Mouse (Mus musculus) small intestine, adult 2 months (tissue): ENCODE measurements around the gene Cenpt. TPM values are rescaled to one million over a fixed set of nuclear protein-coding genes. Genes with fewer than 3 reads are reported as not detected.
"Not testable (repeated sequence)": the region's sequence is repeated elsewhere in the genome, so short reads cannot be mapped to it uniquely, and the experiment has no call there.

Source experiments
- H3K27ac ChIP-seq: fragments of 200-500 bp; 2 replicates; pipeline ENCODE4 v1.5.1; 2012; ENCODE audit warnings: low read depth, low read length, control low read depth, inconsistent platforms; ENCODE audit not compliant: insufficient read depth
- H3K27me3 ChIP-seq: fragments of 200-500 bp; 2 replicates; pipeline ENCODE4 v1.6.1; 2012; ENCODE audit warnings: mild to moderate bottlenecking, moderate library complexity, low read length, inconsistent platforms; ENCODE audit not compliant: control insufficient read depth, insufficient read depth
- H3K36me3 ChIP-seq: fragments of 200-500 bp; 2 replicates; pipeline ENCODE4 v1.6.1; 2012; ENCODE audit warnings: mild to moderate bottlenecking, low read length, control low read depth, inconsistent platforms; ENCODE audit not compliant: control insufficient read depth, insufficient read depth
- H3K4me1 ChIP-seq: fragments of 200-500 bp; 2 replicates; pipeline ENCODE4 v1.6.1; 2012; ENCODE audit warnings: low read length, inconsistent platforms, mixed read lengths; ENCODE audit not compliant: control insufficient read depth, insufficient read depth, insufficient read length
- H3K4me3 ChIP-seq: fragments of 200-500 bp; 2 replicates; pipeline ENCODE4 v1.5.1; 2012; ENCODE audit warnings: low read depth, mild to moderate bottlenecking, control low read depth, inconsistent platforms, low read length, moderate library complexity
- CTCF ChIP-seq: fragments of 200-500 bp; IDR thresholded peaks from 2 replicates; pipeline ENCODE4 v1.5.1; 2012; ENCODE audit warnings: low read depth, mild to moderate bottlenecking, control low read depth, inconsistent platforms, low read length, moderate library complexity, mixed read lengths; ENCODE audit not compliant: insufficient replicate concordance, insufficient read length; ENCODE audit errors: extremely low read depth
- POLR2A ChIP-seq: fragments of 200-500 bp; IDR thresholded peaks from 2 replicates; pipeline ENCODE4 v1.6.1; 2012; ENCODE audit warnings: low read depth, mild to moderate bottlenecking, control low read depth, inconsistent platforms, low read length, moderate library complexity
- WGBS: fragments of 180-500 bp; shearing (Covaris S2); methylation state at CpG from one replicate; pipeline ENCODE4 v1.1.7; 2018; 5-methylcytosine and 5-hydroxymethylcytosine counted together
- polyA plus RNA-seq: library from polyadenylated mRNA; depleted of rRNA; stranded (reverse); fragments of >200 nt; gene quantifications from 2 replicates; pipeline ENCODE4 v1.2.3, GENCODE M21; 2012

Cenpt gene
- polyA plus RNA-seq, 1 experiment = 9.7 TPM

DNA sequence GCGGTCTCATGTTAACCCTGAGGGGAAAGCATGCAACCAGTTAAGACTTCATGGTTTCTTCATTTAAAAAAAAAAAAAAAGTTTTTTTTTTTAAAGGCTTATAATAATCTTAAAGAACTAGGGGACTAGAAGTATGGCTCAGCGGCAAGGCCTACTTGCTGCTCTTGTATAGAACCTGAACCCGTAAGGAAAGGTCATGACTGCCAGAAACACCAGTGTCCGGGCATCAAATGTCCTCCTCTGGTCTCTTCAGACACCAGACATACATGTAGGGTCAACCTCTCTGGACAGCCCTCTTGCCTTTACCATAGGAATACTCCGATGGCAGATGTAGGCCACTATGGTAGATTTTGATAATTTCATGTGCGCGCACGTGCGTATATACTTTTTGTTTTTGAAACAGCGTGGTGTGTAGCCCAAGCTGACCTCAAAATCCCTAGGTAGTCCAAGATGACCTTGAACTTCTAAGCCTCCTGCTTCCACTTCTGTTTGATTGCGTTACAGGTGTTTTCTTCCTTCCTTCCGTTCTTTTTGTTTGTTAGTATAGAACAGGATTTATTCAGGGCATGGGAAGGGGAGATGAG, 840 bp downstream of the Cenpt start:
- Histone ChIP-seq H3K4me1 (peaks cover 9% of the 10 kb centered on the region), H3K36me3 (no peaks in the 10 kb centered on the region; the same call in 1 of the 2 replicates), H3K4me3 (peak overlapping the region; percentile 86; the same call in 1 of the 2 replicates), H3K27ac (no peak overlapping the region), H3K27me3 (no peaks in the 10 kb centered on the region)
- TF ChIP-seq POLR2A = no peak
- no peak for TF ChIP-seq CTCF
- 73% methylated on average over 12 of the region's 12 CpGs for WGBS

DNA sequence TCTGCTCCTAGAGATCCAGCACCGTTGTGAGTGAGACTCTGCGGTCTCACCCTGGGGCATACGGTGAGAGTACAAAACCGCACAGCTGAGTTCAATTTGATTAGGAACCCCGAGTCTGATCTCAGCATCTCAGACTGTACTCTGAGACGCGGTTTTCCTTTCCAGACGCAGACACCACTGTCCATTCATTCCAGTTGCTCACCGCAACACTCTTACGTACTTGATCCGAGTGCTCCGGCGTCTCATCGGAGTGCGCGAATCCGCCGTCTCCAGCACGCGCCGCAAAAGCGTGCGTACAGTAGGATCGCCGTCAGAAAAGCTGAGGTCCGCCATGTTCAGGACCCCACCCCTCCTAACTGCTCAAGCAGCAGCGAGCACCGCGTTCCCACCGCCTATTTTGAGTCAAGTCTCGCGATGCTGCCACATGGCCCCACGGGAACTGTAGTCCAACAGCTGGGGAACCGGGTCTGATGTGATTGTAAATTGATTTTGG, 1.4 kb downstream of the Cenpt start:
- H3K4me1 ChIP-seq = peaks cover 9% of the 10 kb centered on the region
- H3K36me3 ChIP-seq = no peaks in the 10 kb centered on the region; the same call in none of the 2 replicates
- no peak overlapping the region for H3K27ac ChIP-seq
- peak overlapping the region; percentile 86 for H3K4me3 ChIP-seq
- TF ChIP-seq POLR2A (peak; percentile 41), CTCF (no peak)
- under 1% methylated on average over 34 of the region's 34 CpGs for WGBS
- H3K27me3 ChIP-seq = no peaks in the 10 kb centered on the region

DNA sequence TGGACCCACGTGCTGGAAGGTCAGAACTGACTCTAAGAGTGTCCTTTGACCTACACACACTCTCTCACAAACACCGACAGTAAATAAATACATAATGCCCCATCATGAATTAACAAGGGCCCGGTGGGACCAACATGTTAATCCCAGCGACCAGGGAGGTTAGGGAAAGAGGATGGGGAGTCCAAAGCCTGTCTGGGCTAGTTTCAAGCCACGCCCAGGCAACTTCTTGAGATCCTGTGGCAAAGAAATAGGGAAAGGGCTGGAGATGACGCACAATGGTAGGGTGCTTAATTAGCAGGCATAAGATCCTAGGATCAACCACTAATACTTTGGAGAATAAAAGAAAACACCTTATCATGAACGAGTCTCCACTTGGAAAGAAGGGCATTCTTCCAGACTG, 2.5 kb downstream of the Cenpt start:
- TF ChIP-seq CTCF = no peak
- no peak for TF ChIP-seq POLR2A
- H3K4me1 ChIP-seq = no peaks in the 10 kb centered on the region
- H3K36me3 ChIP-seq = peaks cover 7% of the 10 kb centered on the region
- no peaks in the 10 kb centered on the region for H3K27me3 ChIP-seq
- no peak overlapping the region for H3K4me3 ChIP-seq
- 61% methylated on average over 7 of the region's 7 CpGs for WGBS
- H3K27ac ChIP-seq = no peak overlapping the region

DNA sequence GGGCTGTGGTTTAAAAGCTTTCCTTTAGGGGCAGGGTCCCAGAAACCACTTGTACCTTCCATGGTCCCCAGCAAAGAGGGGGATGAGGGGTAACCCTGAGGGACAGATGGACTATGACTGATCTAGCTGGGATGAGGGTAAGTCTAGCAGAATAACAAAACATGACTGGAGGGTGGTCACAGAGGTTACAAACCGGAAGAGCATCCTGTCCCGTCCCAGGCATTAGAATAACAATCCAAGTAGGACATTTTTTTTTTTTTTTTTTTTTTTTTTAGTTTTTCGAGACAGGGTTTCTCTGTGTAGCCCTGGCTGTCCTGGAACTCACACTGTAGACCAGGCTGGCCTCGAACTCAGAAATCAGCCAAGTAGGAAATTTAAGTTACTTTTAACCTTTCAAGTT, 3.1 kb downstream of the Cenpt start:
- no peak overlapping the region for H3K27ac ChIP-seq
- WGBS = 79% methylated on average over 4 of the region's 4 CpGs
- no peaks in the 10 kb centered on the region for H3K27me3 ChIP-seq
- H3K4me1 ChIP-seq = no peaks in the 10 kb centered on the region
- TF ChIP-seq CTCF (no peak), POLR2A (no peak)
- H3K36me3 ChIP-seq = peaks cover 10% of the 10 kb centered on the region
- no peak overlapping the region for H3K4me3 ChIP-seq

DNA sequence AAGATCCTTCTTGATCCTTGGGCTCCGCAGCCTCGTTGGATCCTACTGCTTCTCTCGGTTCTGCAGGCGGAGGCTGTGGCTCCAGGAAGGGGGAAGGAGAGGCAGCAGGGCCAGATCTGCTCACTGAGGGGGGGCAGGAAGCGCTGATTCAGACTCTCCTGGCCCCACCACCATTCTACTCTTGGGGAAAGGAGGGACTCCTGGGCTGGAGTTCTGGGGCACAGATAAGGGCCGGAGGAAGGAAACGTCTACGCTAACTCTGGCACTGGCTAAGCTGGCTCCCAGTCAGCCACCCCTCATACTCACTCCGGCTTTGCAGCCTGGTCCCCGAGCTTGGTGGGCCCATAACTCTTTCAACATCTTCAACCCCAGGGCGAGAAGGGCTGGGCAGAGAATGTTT, 6.4 kb downstream of the Cenpt start:
- TF ChIP-seq POLR2A (no peak), CTCF (no peak)
- H3K27me3 ChIP-seq = no peaks in the 10 kb centered on the region
- no peak overlapping the region for H3K27ac ChIP-seq
- H3K36me3 ChIP-seq = peaks cover 20% of the 10 kb centered on the region
- WGBS = 87% methylated on average over 11 of the region's 11 CpGs
- H3K4me1 ChIP-seq = no peaks in the 10 kb centered on the region
- no peak overlapping the region for H3K4me3 ChIP-seq

DNA sequence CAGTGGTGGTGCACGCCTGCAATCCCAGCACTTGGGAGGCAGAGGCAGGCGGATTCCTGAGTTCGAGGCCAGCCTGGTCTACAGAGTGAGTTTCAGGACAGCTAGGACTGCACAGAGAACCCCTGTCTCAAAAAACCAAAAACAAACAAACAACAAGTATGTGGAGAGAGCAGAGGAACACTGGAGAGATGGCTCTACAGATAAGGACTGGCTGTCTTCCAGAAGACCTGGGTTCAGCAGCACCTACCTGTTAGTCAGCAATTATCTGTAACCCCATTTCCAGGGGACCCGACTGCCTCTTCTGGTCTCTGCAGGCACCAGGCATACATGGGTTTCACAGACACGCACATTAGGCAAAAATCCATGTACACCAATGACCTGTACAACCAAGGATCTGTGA, 13.9 kb downstream of the Cenpt start:
- no peak overlapping the region for H3K4me3 ChIP-seq
- H3K36me3 ChIP-seq = peaks cover 5% of the 10 kb centered on the region
- no peaks in the 10 kb centered on the region for H3K4me1 ChIP-seq
- TF ChIP-seq POLR2A (no peak), CTCF (no peak)
- H3K27ac ChIP-seq = no peak overlapping the region
- H3K27me3 ChIP-seq = no peaks in the 10 kb centered on the region
- 77% methylated on average over 5 of the region's 5 CpGs for WGBS

DNA sequence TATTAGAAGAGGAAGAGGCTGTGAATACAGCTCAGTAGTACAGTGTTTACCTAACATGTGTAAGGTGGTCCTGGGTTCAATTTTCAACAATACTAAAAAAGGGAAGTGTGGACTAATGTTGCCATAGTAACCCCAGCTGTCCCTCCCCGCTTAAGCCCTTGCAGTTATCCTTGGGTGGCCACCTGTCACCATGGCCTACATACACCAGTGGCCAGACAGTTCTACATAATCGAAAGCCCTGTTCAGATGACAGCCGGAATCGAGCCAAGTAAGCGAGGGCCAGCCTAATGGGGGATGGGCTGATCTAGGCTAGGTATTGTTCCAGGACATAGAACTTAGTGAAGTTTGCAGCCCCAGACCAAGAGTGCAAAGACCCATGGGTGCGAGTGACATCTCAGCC, 16.1 kb downstream of the Cenpt start:
- Histone ChIP-seq H3K4me1 (no peaks in the 10 kb centered on the region), H3K36me3 (no peaks in the 10 kb centered on the region), H3K4me3 (no peak overlapping the region), H3K27ac (no peak overlapping the region), H3K27me3 (no peaks in the 10 kb centered on the region)
- WGBS = 84% methylated on average over 6 of the region's 6 CpGs
- TF ChIP-seq CTCF (no peak), POLR2A (no peak)

DNA sequence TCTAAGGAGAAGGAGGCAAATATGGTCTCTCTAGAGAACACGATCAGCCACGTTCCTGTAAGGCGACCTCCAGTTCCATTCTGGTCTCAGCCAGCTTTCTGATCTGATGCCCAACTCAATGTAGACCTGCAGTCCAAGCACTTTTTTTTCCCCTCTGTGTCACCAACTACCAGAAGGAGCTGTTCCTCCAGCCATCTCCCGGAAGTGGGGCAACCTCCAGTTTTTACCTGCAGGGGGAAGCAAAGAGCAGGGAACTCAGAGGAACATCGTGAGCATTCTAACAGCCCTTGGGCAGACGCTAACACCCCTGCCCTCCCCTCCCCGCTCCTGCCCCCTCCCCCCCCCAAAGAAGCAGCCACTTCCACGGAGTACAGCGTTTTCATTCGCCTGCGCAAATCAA, 17.8 kb downstream of the Cenpt start:
- H3K4me1 ChIP-seq = no peaks in the 10 kb centered on the region
- peak; percentile 76; the same call in 1 of the 2 replicates for TF ChIP-seq CTCF
- no peak for TF ChIP-seq POLR2A
- H3K4me3 ChIP-seq = no peak overlapping the region
- no peak overlapping the region for H3K27ac ChIP-seq
- 24% methylated on average over 11 of the region's 11 CpGs for WGBS
- no peaks in the 10 kb centered on the region for H3K27me3 ChIP-seq
- no peaks in the 10 kb centered on the region for H3K36me3 ChIP-seq

DNA sequence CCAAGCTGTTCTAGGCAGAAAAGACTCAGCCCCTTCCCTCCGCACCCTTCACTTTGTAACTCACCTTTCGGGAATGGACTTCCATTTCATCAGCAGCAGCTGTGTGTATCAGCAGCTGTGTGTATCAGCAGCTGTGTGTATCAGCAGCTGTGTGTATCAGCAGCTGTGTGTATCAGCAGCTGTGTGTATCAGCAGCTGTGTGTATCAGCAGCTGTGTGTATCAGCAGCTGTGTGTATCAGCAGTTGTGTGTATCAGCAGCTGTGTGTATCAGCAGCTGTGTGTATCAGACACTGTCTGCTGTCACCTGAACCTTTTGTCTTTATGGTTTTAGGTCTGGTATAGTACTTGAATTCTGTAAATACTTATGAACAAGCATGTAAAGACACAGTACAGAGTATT, 19.3 kb downstream of the Cenpt start:
- 70% methylated on average over 2 of the region's 2 CpGs for WGBS
- not testable (repeated sequence) for H3K4me1 ChIP-seq, H3K27me3 ChIP-seq, H3K36me3 ChIP-seq, H3K4me3 ChIP-seq, H3K27ac ChIP-seq
